Mouse (Mus musculus) ES-E14 (cell line): ENCODE results near the gene H2afz.

ENCODE experiments used
- CHD2 ChIP-seq: IDR thresholded peaks from 2 replicates; pipeline ENCODE4 v1.6.1; 2014; ENCODE audit warnings: mild to moderate bottlenecking, low read depth, low read length, inconsistent platforms
- HCFC1 ChIP-seq: IDR thresholded peaks from 2 replicates; pipeline ENCODE4 v1.6.1; 2012; ENCODE audit warnings: low read length, inconsistent platforms, borderline replicate concordance; ENCODE audit not compliant: insufficient read depth

GRCm38 (mm10) chr3:137896867-137897266, 32.6 kb downstream of the H2afz start:
- TF ChIP-seq HCFC1 (no peak), CHD2 (no peak)
